ENCODE assay signal across 23 mouse cellular contexts in genomic region chr1:63408344-63408743, GRCm38 (mm10). TPM values are rescaled to one million over a fixed set of nuclear protein-coding genes. Genes with fewer than 3 reads are reported as not detected.
DNase-seq lines count a peak whose midpoint lies in the region; ATAC-seq lines count a peak whose summit lies in the region.
"Had no signal": no experiment of that assay in that cellular context is flagged by ENCODE, and none has a peak within 500 bp of the region (broad histone marks: within the 10 kb centered on the region; RNA-seq: fewer than 3 reads in every experiment).

No protein-coding gene starts in this region.

- peak; percentile 39 for DNase-seq in MEL-GATA-1-ER (ENCODE audit: extremely low read depth, low read depth)
- DNase-seq in lung, postnatal 14 days, result no peak
- no peak for DNase-seq in kidney, postnatal 25 days
- DNase-seq: adrenal gland, adult 2 months; adrenal gland, adult 8-10 months; adrenal gland, postnatal 10 days; adrenal gland, postnatal 14 days; adrenal gland, postnatal 25 days; adrenal gland, postnatal 36 days; B cell, adult 2 months; cerebellum, adult 11 months; cerebellum, adult 11-12 months; cerebellum, adult 18-20 months; cerebellum, adult 2 months; cerebellum, adult 8-10 months had no signal

- peak; percentile 25; the same call in 1 of the 2 replicates for ATAC-seq in common myeloid progenitor, adult 5-6 weeks (replicated peaks; ENCODE audit: low read depth, poor library complexity, severe bottlenecking)
- ATAC-seq in hematopoietic stem cell, adult 5-6 weeks (replicated peaks in 1 of 2; ENCODE audit: insufficient read depth in 1 of 2, low FRiP score in 2 of 2, low TSS enrichment in 1 of 2, low read depth in 1 of 2, poor library complexity in 2 of 2, severe bottlenecking in 2 of 2), result peak; percentile 62 to 64
- no peak for ATAC-seq in activated CD4-positive, CD25-positive, alpha-beta regulatory T cell, adult 4 months
- ATAC-seq: CD4-positive, CD25-positive, alpha-beta regulatory T cell, adult 4 months; Patski had no signal

RNA-seq across cellular contexts. Expression of gene Adam23, which starts 37.3 kb away (rescaled TPM):
- total RNA-seq in common myeloid progenitor, adult 5-6 weeks (2017), result not detected in 2 replicates
- total RNA-seq in hematopoietic stem cell, adult 5-6 weeks (2017), result not detected in 2 replicates
- polyA plus RNA-seq in activated CD4-positive, CD25-positive, alpha-beta regulatory T cell, adult 4 months (2017; shearing (Covaris generic)), result not detected
- total RNA-seq: CH12.LX, MEL had no signal
- polyA plus RNA-seq: G1E, Patski had no signal
